Mouse (Mus musculus) E14TG2a.4 (cell line): ENCODE measurements around the gene Npnt.
A peak's percentile ranks its signal among the peaks of the same experiment; 100 is the strongest.

Source experiments
- H3K27me3 ChIP-seq: 2 replicates; pipeline ENCODE4 v1.6.1; 2014; ENCODE audit warnings: low read length, control low read depth; ENCODE audit not compliant: insufficient read depth
- H3K36me3 ChIP-seq: 2 replicates; pipeline ENCODE4 v1.6.1; 2014; ENCODE audit warnings: low read length, control low read depth; ENCODE audit not compliant: insufficient read depth
- H3K4me1 ChIP-seq: replicated peaks from 2 replicates; pipeline ENCODE4 v1.6.1; 2014; ENCODE audit warnings: low read depth, low read length, control low read depth
- H3K4me3 ChIP-seq: replicated peaks from 2 replicates; pipeline ENCODE4 v1.5.1; 2014; ENCODE audit warnings: mild to moderate bottlenecking, low read length
- H3K9me3 ChIP-seq: 2 replicates; pipeline ENCODE4 v1.6.1; 2014; ENCODE audit warnings: low read length, control low read depth
- CTCF ChIP-seq: conservative IDR thresholded peaks from 2 replicates; pipeline ENCODE4 v1.5.1; 2014; ENCODE audit warnings: low read length
- NANOG ChIP-seq: IDR thresholded peaks from 2 replicates; pipeline ENCODE4 v1.6.1; 2014; ENCODE audit warnings: borderline replicate concordance, low read length, mixed read lengths
- POU5F1 ChIP-seq: IDR thresholded peaks from 2 replicates; pipeline ENCODE4 v1.6.1; 2014; ENCODE audit warnings: low read length, borderline replicate concordance

Gene Npnt

GRCm38 (mm10) chr3:132966255-132966654 lies 16.2 kb upstream of the Npnt start:
- no peaks in the 10 kb centered on the region for H3K9me3 ChIP-seq
- TF ChIP-seq NANOG (no peak), POU5F1 (no peak), CTCF (no peak)

DNA sequence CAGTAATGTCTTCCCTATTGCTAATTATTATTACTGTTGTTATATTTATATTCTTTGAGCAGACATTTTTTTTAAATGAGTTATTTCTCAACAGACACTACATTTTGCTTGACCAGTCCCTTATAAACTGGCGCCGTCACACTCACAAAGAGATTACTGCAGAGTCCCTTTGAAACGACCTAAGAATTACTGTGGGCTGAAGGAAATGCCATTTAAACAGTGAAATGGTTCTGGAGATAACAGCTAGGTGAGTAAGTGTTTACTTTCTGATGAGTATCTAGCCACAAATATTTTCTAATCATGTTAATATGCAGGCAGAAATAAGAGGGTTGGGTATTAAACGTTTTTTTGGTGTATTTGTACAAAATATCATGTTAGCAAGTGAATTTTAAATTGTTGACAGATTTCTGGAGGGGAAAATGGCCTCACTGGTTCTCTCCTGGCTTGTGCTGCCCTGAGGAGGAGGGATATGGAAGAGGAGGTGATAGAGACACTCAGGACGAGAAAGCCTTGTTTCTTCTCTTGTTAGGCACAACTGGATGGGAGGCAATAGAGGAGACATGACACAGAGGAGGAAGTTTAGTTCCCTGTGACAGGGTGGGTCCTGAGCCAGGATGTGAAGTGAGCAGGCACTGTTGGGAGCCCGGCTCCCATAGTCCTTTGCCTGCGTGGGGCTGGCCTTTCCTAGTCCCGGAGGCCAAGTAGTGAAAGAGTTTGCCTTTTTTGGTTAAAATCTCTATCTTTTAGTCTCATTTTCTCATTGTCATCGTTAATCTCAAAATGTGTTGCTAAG lies 14.8 kb upstream of the Npnt start:
- Histone ChIP-seq H3K9me3 (no peaks in the 10 kb centered on the region), H3K36me3 (no peaks in the 10 kb centered on the region), H3K4me3 (no peak overlapping the region), H3K4me1 (0 out of 2 replicates have a peak, but pooled peaks cover 2% of the 10 kb centered on the region), H3K27me3 (no peaks in the 10 kb centered on the region)
- no peak for TF ChIP-seq CTCF
- TF ChIP-seq NANOG: no peak
- TF ChIP-seq POU5F1: no peak

More at GRCm38 (mm10) chr3:132966255-132966654, 16.2 kb upstream of the Npnt start:
- no peak overlapping the region for H3K4me3 ChIP-seq
- H3K4me1 ChIP-seq: 0 out of 2 replicates have a peak, but pooled peaks cover 2% of the 10 kb centered on the region
- no peaks in the 10 kb centered on the region for H3K36me3 ChIP-seq
- H3K27me3 ChIP-seq: no peaks in the 10 kb centered on the region

- no peaks in the 10 kb centered on the region for H3K27me3 ChIP-seq
- H3K9me3 ChIP-seq: no peaks in the 10 kb centered on the region
- no peaks in the 10 kb centered on the region for H3K36me3 ChIP-seq
- no peak for TF ChIP-seq POU5F1
- no peak for TF ChIP-seq NANOG
- no peak for TF ChIP-seq CTCF
- H3K4me1 ChIP-seq: 0 out of 2 replicates have a peak, but pooled peaks cover 2% of the 10 kb centered on the region
- no peak overlapping the region for H3K4me3 ChIP-seq
These were observed 12.7 kb upstream of the Npnt start for GRCm38 (mm10) chr3:132962631-132963361.

DNA sequence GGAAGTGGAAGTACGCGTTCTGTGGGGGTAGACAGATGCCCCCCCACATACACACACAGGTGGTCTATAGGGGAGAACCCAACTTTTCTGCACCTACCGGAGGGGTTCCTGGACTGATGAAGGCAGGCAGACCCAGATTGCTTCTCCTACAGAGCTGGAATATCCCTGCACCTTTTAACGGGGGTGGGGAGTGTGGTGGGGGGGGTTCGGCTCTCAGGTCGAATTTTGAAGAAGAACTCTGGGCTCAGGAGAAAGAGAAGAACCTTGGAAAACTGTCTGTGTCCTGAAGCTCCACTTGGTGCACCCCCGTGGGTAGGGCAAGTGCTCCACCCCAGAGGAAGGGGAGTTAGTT lies 414 bp upstream of the Npnt start:
- Histone ChIP-seq H3K27me3 (peaks cover 61% of the 10 kb centered on the region), H3K36me3 (no peaks in the 10 kb centered on the region), H3K4me1 (peaks cover 3% of the 10 kb centered on the region), H3K4me3 (peak overlapping the region; percentile 88), H3K9me3 (no peaks in the 10 kb centered on the region)
- TF ChIP-seq CTCF: no peak
- no peak for TF ChIP-seq POU5F1
- TF ChIP-seq NANOG: no peak

GRCm38 (mm10) chr3:132949380-132949790 lies 706 bp downstream of the Npnt start:
- peaks cover 64% of the 10 kb centered on the region for H3K27me3 ChIP-seq
- peaks cover 3% of the 10 kb centered on the region for H3K4me1 ChIP-seq
- no peaks in the 10 kb centered on the region for H3K36me3 ChIP-seq
- peak overlapping the region; percentile 88 for H3K4me3 ChIP-seq
- H3K9me3 ChIP-seq: no peaks in the 10 kb centered on the region
- no peak for TF ChIP-seq NANOG
- TF ChIP-seq CTCF: no peak
- TF ChIP-seq POU5F1: no peak

GRCm38 (mm10) chr3:132948298-132948795 lies 1.7 kb downstream of the Npnt start:
- no peaks in the 10 kb centered on the region for H3K9me3 ChIP-seq
- H3K4me1 ChIP-seq: peaks cover 3% of the 10 kb centered on the region
- peaks cover 62% of the 10 kb centered on the region for H3K27me3 ChIP-seq
- no peaks in the 10 kb centered on the region for H3K36me3 ChIP-seq
- no peak overlapping the region for H3K4me3 ChIP-seq
- TF ChIP-seq NANOG: no peak
- no peak for TF ChIP-seq CTCF
- TF ChIP-seq POU5F1: no peak

DNA sequence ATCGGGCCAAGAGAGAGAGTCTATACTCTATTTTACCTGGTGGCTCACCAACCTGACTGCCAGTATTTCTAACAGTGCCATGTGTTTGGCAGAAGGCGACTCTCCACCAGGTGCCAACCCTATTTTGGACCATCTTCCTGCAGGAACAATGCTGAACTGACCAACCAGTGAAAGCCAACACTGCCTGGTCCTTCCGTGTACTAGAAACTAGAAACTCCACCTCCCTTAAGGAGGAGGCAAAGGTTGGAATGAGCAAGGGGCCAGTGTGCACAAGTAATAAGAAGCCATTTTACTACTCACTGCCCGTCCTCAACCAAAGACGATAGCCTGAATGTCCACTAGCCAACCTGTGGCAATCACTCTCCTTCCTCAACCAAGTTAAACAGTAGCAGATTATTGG lies 4.0 kb downstream of the Npnt start:
- peaks cover 48% of the 10 kb centered on the region for H3K27me3 ChIP-seq
- H3K4me3 ChIP-seq: no peak overlapping the region
- TF ChIP-seq CTCF (no peak), NANOG (no peak), POU5F1 (no peak)
- H3K36me3 ChIP-seq: no peaks in the 10 kb centered on the region
- no peaks in the 10 kb centered on the region for H3K9me3 ChIP-seq
- H3K4me1 ChIP-seq: peaks cover 3% of the 10 kb centered on the region

DNA sequence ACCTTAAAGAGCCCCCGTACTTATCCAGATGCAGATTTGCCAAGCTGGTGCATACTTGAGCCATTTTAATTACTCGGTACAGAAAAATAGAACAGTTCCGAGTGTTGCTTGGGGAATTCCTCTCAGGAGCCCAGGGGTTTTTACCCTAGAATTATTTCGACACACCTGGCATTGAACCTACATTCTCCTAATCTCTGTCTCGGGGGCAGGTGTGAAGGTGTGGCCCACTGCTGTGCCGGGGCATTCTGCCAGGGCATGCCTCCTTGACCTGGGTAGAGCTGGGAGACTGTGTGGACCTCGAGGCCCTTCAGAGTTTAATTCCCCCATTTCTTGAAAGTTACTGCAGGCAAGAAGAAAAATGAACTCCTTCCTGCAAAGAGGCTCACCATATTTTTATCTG lies 4.4 kb downstream of the Npnt start:
- no peaks in the 10 kb centered on the region for H3K9me3 ChIP-seq
- no peak overlapping the region for H3K4me3 ChIP-seq
- peaks cover 44% of the 10 kb centered on the region for H3K27me3 ChIP-seq
- H3K4me1 ChIP-seq: peaks cover 3% of the 10 kb centered on the region
- TF ChIP-seq CTCF: no peak
- no peak for TF ChIP-seq NANOG
- no peak for TF ChIP-seq POU5F1
- no peaks in the 10 kb centered on the region for H3K36me3 ChIP-seq
